Mouse (Mus musculus): ENCODE measurements at regions not wholly inside any gene's neighbourhood (a gene's known extent, or its start where the extent isn't known, plus 50 kb on each side); places are given as distances from the start of the nearest gene placed in this dataset.

DNA sequence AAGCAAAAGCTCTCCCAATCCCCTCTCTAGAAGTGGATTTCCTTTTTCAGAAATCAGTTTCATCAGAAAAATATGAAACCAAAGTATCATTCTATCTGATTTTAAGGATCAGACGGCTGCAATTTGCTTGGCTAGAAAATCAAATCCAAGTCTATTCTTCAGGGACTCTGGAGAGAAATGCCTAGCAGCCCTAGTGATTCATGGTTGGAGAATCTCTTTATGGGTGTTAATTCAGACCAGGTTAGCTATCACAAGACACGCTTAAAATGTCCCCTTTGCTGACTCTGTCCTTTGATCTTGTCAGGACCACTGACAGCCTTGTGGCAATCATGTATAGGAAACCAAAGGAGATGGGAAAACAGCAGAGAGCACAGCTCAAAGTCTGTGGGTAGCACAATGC lies 475.7 kb upstream of the Zfp462 start:
- no peaks in the 10 kb centered on the region for H3K9me3 ChIP-seq
- H3K4me3 ChIP-seq (replicated peaks), result no peak overlapping the region
- no peak for ATAC-seq (ENCODE audit: insufficient read depth, low FRiP score, low read depth)
- no peaks in the 10 kb centered on the region; the same call in 1 of the 2 replicates for H3K4me1 ChIP-seq
- H3K4me2 ChIP-seq, result no peak overlapping the region
- no peaks in the 10 kb centered on the region for H3K27me3 ChIP-seq (replicated peaks)
- H3K27ac ChIP-seq, result no peak overlapping the region
- H3K36me3 ChIP-seq, result no peaks in the 10 kb centered on the region
- 87% methylated on average over 2 of the region's 2 CpGs for WGBS
- no peak overlapping the region for H3K9ac ChIP-seq

DNA sequence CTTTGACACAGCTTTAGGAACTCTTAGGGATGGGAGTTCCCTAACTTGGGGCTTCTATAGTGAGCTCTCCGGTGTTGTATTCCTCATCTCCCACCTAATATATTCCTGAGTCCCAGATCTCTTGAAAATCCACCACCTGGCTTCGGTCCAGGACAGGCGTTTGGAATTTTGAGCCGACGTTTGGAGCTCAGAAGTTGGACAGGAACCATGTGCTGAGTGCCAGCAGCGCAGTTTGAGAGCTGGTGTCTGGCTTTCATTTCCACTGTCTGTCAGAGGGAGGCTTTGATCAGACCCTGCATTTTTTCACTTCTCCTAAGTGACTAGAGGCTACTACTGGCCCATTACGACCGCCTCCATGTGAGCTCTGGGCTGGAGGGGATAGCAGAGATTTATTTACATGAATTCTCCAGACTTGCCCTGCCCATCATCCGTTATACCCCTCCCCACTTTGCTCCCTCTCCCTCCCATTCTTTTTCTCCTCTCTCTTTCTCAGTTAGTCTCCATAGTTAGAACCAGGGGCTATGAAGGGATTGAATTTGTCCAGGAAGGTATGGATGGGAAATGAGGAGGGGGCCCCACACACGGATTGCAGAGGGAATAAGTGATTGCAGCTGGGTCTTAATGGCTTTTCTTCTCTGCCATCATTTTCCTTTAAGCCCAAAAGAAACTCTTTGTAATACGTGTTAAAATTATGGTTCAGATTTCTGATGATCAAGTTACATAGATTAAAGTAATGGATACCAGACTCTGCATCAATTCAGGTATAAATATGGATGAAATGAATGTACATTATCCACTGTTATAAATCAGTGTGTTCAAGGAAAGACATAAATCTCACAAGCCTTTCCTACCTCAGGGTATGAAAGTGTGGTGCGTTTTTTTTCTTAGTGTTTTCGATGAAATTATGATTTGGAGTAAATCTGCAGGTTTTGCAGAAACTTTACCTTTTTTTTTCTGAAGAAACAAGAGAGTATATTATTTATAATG lies 474.5 kb upstream of the Zfp462 start:
- 34% methylated on average over 13 of the region's 13 CpGs for WGBS
- H3K4me3 ChIP-seq (replicated peaks), result no peak overlapping the region
- no peaks in the 10 kb centered on the region for H3K9me3 ChIP-seq
- H3K27ac ChIP-seq, result no peak overlapping the region
- no peaks in the 10 kb centered on the region for H3K27me3 ChIP-seq (replicated peaks)
- ATAC-seq (ENCODE audit: insufficient read depth, low FRiP score, low read depth), result peak; percentile 76; the same call in 1 of the 2 replicates
- no peaks in the 10 kb centered on the region; the same call in 1 of the 2 replicates for H3K4me1 ChIP-seq
- no peak overlapping the region for H3K9ac ChIP-seq
- peak overlapping the region; percentile 23; the same call in 1 of the 2 replicates for H3K4me2 ChIP-seq
- H3K36me3 ChIP-seq, result no peaks in the 10 kb centered on the region

DNA sequence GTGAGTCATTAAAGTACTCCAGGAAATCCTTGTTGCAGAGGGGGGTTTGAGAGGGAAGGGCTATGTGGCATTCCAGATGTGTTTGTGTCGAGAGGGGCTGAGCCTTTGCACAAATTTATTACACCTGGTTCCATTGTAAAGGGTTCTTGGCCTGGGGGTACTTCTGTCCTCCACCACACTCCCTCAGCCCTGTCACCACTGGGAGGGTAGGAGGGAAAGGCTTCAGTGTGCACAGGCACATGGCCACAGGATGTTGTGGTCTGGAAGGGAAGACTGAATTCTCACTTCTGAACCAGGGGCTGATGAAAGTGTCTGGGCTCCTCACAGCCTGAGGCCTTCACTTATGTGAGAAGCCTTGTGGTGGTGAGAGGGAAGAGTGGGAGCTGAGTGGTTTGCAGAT lies 473.8 kb upstream of the Zfp462 start:
- H3K9ac ChIP-seq, result no peak overlapping the region
- no peaks in the 10 kb centered on the region; the same call in 1 of the 2 replicates for H3K4me1 ChIP-seq
- no peak overlapping the region for H3K27ac ChIP-seq
- ATAC-seq (ENCODE audit: insufficient read depth, low FRiP score, low read depth), result no peak
- 33% methylated on average over 1 of the region's 1 CpGs for WGBS
- H3K36me3 ChIP-seq, result no peaks in the 10 kb centered on the region
- no peak overlapping the region for H3K4me3 ChIP-seq (replicated peaks)
- no peak overlapping the region for H3K4me2 ChIP-seq
- H3K27me3 ChIP-seq (replicated peaks), result no peaks in the 10 kb centered on the region
- no peaks in the 10 kb centered on the region for H3K9me3 ChIP-seq

DNA sequence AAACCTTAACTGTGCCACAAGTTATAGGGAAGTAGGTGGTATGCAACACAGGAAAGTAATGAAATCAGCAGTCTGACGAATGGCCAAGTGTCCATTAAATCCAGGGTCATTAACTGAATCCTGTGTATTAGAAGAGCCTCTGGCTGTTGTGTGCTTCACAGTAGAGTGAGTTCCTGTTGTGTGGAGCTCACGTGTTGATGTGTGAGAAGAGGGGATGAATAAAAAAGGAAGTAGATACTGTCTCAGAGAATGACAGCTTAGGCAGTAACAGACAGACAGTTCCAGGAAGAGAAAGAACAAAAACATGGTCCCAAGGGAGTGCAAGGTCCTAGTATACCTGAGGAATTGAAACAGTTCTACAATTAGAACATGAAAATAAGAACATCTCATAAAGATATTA lies 463.1 kb upstream of the Zfp462 start:
- Histone ChIP-seq H3K4me3 (replicated peaks) (no peak overlapping the region), H3K27ac (no peak overlapping the region), H3K9ac (no peak overlapping the region), H3K27me3 (replicated peaks) (no peaks in the 10 kb centered on the region), H3K4me2 (no peak overlapping the region), H3K9me3 (no peaks in the 10 kb centered on the region), H3K4me1 (no peaks in the 10 kb centered on the region), H3K36me3 (no peaks in the 10 kb centered on the region)
- no peak for ATAC-seq (ENCODE audit: insufficient read depth, low FRiP score, low read depth)
- WGBS, result 61% methylated on average over 2 of the region's 2 CpGs

DNA sequence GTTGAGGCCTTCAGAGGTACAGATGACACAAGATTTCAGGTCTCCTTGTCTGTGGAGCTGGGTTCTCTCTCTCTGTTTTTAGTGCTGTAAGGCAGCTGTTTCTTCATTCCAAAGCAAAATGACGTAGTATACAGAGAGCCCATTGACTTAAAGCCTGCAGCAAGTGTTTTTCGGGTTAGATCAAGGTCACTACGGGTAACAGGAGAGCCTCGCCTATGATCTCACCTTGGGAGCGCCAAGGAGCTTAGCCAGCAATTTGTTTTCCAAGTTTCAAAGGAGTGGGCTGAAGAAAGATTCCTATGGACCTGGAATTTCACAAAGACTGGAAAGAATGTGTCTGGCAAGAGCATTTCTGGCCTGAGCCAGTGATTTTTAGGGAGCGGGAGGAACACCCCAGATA lies 451.8 kb upstream of the Zfp462 start:
- no peak overlapping the region for H3K4me2 ChIP-seq
- H3K4me3 ChIP-seq (replicated peaks), result no peak overlapping the region
- H3K9ac ChIP-seq, result no peak overlapping the region
- 51% methylated on average over 6 of the region's 6 CpGs for WGBS
- no peaks in the 10 kb centered on the region for H3K4me1 ChIP-seq
- no peak overlapping the region for H3K27ac ChIP-seq
- no peaks in the 10 kb centered on the region for H3K9me3 ChIP-seq
- no peaks in the 10 kb centered on the region for H3K27me3 ChIP-seq (replicated peaks)
- ATAC-seq (ENCODE audit: insufficient read depth, low FRiP score, low read depth), result no peak
- no peaks in the 10 kb centered on the region for H3K36me3 ChIP-seq

DNA sequence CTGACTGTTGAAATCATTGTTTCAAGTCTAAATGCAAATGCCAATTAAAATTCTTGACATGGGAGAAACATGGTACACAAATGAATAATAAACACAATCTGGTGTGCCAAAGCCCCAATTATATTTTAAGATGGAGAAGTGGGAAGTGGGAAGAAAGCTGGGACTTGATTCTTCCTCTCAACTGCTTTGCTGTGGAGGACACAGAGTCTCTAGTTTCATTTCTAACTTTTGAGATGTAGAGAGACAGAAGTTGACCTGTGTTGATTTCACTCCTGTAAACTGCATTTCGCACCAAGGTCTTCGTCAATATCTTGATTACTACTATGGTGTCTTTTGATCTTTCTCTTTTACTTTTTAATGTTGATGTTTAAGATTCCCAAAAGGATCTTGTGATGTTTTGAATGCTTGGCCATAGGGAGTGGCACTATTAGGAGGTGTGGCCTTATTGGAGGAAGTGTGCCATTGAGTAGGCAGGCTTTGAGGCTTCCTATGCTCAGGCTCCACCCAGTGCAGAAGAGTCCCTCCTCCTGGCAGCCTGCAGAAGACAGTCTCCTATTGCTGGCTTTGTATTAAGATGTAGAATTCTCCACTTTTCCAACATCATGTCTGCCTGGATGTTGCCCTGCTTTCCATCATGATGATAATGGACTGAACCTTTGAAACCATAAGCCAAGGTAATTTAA lies 447.4 kb upstream of the Zfp462 start:
- ATAC-seq (ENCODE audit: insufficient read depth, low FRiP score, low read depth), result no peak
- Histone ChIP-seq H3K9ac (no peak overlapping the region), H3K27ac (no peak overlapping the region), H3K4me2 (no peak overlapping the region), H3K36me3 (no peaks in the 10 kb centered on the region), H3K4me3 (replicated peaks) (no peak overlapping the region), H3K4me1 (no peaks in the 10 kb centered on the region), H3K9me3 (no peaks in the 10 kb centered on the region), H3K27me3 (replicated peaks) (no peaks in the 10 kb centered on the region)
- 95% methylated on average over 2 of the region's 2 CpGs for WGBS

DNA sequence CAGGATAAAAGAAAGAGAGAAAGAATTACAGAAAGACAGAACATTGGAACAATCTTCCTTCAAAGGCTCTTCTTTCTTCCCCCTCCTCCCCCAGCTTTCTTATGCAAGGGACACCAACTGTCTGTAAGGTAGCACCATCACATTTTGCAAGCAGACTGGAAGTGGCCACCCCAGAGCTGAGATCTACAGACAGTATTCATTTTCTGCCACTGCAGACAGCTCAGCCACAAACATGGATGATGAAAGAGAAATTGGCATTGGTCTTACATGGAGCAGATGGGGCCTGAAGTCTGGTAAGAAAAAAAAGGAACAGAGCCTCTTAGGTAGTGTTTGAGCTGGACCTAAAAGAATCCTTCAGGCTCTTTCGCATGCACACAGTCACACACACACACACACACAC lies 428.9 kb upstream of the Zfp462 start:
- Histone ChIP-seq H3K27ac (no peak overlapping the region), H3K4me1 (no peaks in the 10 kb centered on the region), H3K36me3 (no peaks in the 10 kb centered on the region), H3K4me2 (no peak overlapping the region), H3K4me3 (replicated peaks) (no peak overlapping the region), H3K27me3 (replicated peaks) (no peaks in the 10 kb centered on the region), H3K9ac (no peak overlapping the region), H3K9me3 (no peaks in the 10 kb centered on the region)
- 50% methylated on average over 1 of the region's 1 CpGs for WGBS
- ATAC-seq (ENCODE audit: insufficient read depth, low FRiP score, low read depth), result no peak

DNA sequence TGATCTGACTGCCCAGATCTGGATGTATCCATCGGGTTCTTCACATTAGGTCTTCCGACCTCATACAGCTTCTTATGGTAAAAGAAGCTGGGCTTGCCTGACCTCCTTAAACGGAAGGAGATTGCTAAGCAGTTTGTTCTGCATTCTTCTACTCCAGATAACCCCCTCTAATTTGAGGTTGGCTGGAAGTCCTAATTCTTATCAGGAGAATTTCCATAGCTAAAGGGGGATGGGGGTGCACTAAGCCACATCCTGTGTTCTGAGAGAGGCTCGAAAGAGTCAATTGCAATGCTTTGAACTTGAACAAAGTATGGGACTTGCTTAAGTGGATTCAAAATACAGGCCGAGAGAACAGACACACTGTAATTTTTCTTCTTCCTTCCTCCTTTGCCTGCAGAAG lies 421.6 kb upstream of the Zfp462 start:
- ATAC-seq (ENCODE audit: insufficient read depth, low FRiP score, low read depth), result no peak
- Histone ChIP-seq H3K27me3 (replicated peaks) (no peaks in the 10 kb centered on the region), H3K9ac (no peak overlapping the region), H3K36me3 (no peaks in the 10 kb centered on the region), H3K4me3 (replicated peaks) (no peak overlapping the region), H3K27ac (no peak overlapping the region), H3K4me1 (no peaks in the 10 kb centered on the region; the same call in 1 of the 2 replicates), H3K4me2 (no peak overlapping the region), H3K9me3 (no peaks in the 10 kb centered on the region)
- 54% methylated on average over 5 of the region's 5 CpGs for WGBS

DNA sequence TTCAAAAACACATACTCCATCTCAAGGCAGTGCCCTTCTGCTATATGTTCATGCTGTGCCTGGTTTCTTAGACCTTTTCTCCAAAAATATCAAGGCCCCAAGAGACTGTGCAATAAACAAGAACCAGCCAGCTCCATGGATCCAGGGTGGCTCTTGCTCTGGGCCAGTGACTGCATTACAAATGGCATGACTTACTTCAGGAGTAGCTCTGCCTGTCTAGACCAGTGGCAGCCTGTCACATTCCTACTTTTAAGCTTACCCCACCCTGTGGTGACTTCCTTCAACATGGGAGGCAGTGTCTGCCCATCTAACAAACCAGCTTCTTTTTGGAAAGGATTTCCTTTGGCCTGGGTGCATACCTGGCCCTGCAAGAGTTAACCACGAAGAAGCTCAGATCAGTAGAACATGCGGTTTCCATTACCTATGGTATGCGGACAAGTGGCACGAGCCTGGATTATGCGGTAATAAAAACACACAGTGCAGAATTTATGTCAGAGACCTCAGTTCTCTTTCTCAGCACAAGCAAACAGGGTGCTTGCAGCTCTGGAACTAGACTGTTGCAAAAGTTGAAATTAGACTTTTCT lies 418.8 kb upstream of the Zfp462 start:
- Histone ChIP-seq H3K27ac (no peak overlapping the region), H3K4me2 (no peak overlapping the region), H3K36me3 (no peaks in the 10 kb centered on the region), H3K4me3 (replicated peaks) (no peak overlapping the region), H3K4me1 (no peaks in the 10 kb centered on the region; the same call in 1 of the 2 replicates), H3K27me3 (replicated peaks) (no peaks in the 10 kb centered on the region), H3K9ac (no peak overlapping the region), H3K9me3 (no peaks in the 10 kb centered on the region)
- ATAC-seq (ENCODE audit: insufficient read depth, low FRiP score, low read depth), result no peak
- WGBS, result 30% methylated on average over 5 of the region's 5 CpGs

DNA sequence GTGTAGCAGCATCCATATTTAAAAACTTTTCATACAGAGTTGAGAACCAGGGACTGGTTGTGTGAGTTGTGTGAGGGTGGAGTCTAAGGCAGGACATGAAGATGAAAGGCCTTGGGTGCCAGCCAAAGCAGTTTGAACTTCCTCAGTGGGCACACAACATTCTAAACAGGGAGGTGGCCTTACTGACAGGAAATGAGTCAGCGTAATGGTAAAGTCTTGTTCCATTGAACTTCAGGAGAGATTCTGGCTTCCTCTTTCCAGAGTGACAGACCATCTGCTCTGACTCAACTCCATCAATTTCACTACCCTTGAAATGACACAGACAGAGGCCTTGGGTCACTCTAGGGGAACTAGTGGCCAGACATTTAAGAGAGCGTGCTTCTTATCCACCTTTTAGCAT lies 417.2 kb upstream of the Zfp462 start:
- WGBS, result 65% methylated on average over 2 of the region's 2 CpGs
- ATAC-seq (ENCODE audit: insufficient read depth, low FRiP score, low read depth), result no peak; the same call in 1 of the 2 replicates
- no peaks in the 10 kb centered on the region; the same call in 1 of the 2 replicates for H3K4me1 ChIP-seq
- no peaks in the 10 kb centered on the region for H3K27me3 ChIP-seq (replicated peaks)
- no peak overlapping the region for H3K9ac ChIP-seq
- H3K27ac ChIP-seq, result no peak overlapping the region
- no peaks in the 10 kb centered on the region for H3K9me3 ChIP-seq
- no peak overlapping the region for H3K4me2 ChIP-seq
- no peaks in the 10 kb centered on the region for H3K36me3 ChIP-seq
- H3K4me3 ChIP-seq (replicated peaks), result no peak overlapping the region

DNA sequence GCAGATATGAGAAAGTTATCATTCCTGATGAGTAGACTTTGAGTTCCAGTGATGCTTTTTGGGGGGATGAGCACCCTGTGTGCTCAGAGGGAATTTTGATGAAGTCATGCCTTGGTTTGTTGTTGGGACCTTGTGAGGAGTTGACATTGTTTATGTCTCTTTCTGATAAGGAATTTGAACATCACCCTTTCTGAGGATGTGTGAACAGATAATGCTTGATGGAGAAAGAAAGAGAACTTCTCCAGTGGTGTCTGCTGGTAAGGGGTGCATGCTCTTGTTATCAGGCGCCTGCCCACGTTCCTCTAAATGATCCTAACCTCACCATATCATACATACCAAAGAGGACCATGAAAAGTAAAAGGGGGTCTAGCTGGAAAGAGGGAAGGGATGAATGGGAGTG lies 413.1 kb upstream of the Zfp462 start:
- Histone ChIP-seq H3K9ac (no peak overlapping the region), H3K27me3 (replicated peaks) (no peaks in the 10 kb centered on the region), H3K9me3 (no peaks in the 10 kb centered on the region), H3K4me3 (replicated peaks) (no peak overlapping the region), H3K27ac (no peak overlapping the region), H3K36me3 (no peaks in the 10 kb centered on the region), H3K4me2 (no peak overlapping the region), H3K4me1 (0 out of 2 replicates have a peak, but pooled peaks cover 3% of the 10 kb centered on the region)
- no peak for ATAC-seq (ENCODE audit: insufficient read depth, low FRiP score, low read depth)
- WGBS, result 77% methylated on average over 2 of the region's 2 CpGs

DNA sequence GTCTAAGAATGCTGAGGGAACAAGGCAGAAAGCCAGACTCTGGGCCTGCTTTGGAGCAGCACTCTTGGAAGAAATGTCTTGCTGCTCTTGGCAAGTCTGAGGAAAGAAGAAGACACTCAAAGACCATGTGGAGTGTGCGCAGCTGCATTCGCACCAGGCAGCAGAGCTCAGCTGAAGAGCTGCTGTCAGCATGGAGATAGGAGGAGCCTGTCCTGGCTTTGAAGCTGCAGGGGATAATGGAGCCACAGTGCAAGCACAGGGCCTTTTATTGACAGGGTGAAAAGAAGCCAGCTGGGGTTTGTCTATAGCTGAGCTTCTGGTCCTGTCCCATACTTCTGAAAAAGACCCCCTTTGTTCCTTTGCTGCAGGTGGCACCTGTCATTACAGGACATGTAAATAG lies 411.0 kb upstream of the Zfp462 start:
- 0 out of 2 replicates have a peak, but pooled peaks cover 3% of the 10 kb centered on the region for H3K4me1 ChIP-seq
- H3K9me3 ChIP-seq, result no peaks in the 10 kb centered on the region
- peak; percentile 66; the same call in 1 of the 2 replicates for ATAC-seq (ENCODE audit: insufficient read depth, low FRiP score, low read depth)
- H3K27me3 ChIP-seq (replicated peaks), result no peaks in the 10 kb centered on the region
- no peak overlapping the region for H3K4me3 ChIP-seq (replicated peaks)
- no peak overlapping the region; the same call in 1 of the 2 replicates for H3K27ac ChIP-seq
- H3K36me3 ChIP-seq, result no peaks in the 10 kb centered on the region
- 30% methylated on average over 2 of the region's 2 CpGs for WGBS
- no peak overlapping the region for H3K9ac ChIP-seq
- no peak overlapping the region for H3K4me2 ChIP-seq
